Mouse (Mus musculus) CH12.LX (cell line): ENCODE data around the gene 1500011B03Rik. TPM values are rescaled to one million over a fixed set of nuclear protein-coding genes. Genes with fewer than 3 reads are reported as not detected.
A peak's percentile ranks its signal among the peaks of the same experiment; 100 is the strongest.

Source experiments
- DNase-seq: peaks from one replicate; pipeline ENCODE4 v3.0.0-alpha.2; 2013; ENCODE audit errors: extremely low read depth
- H3K27ac ChIP-seq: 2 replicates; pipeline ENCODE4 v1.5.1; 2012; ENCODE audit warnings: low read depth, mild to moderate bottlenecking, control low read depth, moderate library complexity; ENCODE audit not compliant: insufficient read depth
- H3K27me3 ChIP-seq: replicated peaks from 2 replicates; pipeline ENCODE3; 2012; ENCODE audit warnings: inconsistent platforms
- H3K36me3 ChIP-seq, 2 experiments: replicated peaks in 1 of 2; 2 replicates each; pipeline versions ENCODE3 to v1.6.1; 2012; ENCODE audit warnings: inconsistent platforms in 1 of 2, low read length in 1 of 2, mild to moderate bottlenecking in 1 of 2, mixed read lengths in 1 of 2, moderate library complexity in 1 of 2; ENCODE audit not compliant: control insufficient read depth in 1 of 2, insufficient read depth in 1 of 2
- H3K4me1 ChIP-seq, 2 experiments: 2 replicates each; pipeline ENCODE4 v1.6.1; 2012; ENCODE audit warnings: inconsistent platforms in 1 of 2, moderate library complexity in 1 of 2; ENCODE audit not compliant: insufficient read depth in 2 of 2, control insufficient read depth in 1 of 2
- H3K4me2 ChIP-seq: 2 replicates; pipeline ENCODE4 v1.6.1; 2012; ENCODE audit warnings: low read depth, mild to moderate bottlenecking, control low read depth; ENCODE audit not compliant: poor library complexity, insufficient read depth, severe bottlenecking
- H3K4me3 ChIP-seq, 3 experiments: fragments of 150-350 bp in 1 of 3; sonication (generic) in 1 of 3; replicated peaks in 1 of 3; 2 replicates each; pipeline versions ENCODE3 to v1.5.1; 2011 to 2012; ENCODE audit warnings: low read depth in 2 of 3, low read length in 2 of 3, mild to moderate bottlenecking in 2 of 3, moderate library complexity in 2 of 3, control low read depth in 1 of 3, improper control_type of control experiment in 1 of 3, inconsistent platforms in 1 of 3, mixed read lengths in 1 of 3; ENCODE audit not compliant: poor library complexity in 1 of 3
- H3K79me2 ChIP-seq: replicated peaks from 2 replicates; pipeline ENCODE4 v1.6.1; 2012; ENCODE audit warnings: mild to moderate bottlenecking, moderate library complexity; ENCODE audit not compliant: control insufficient read depth, poor library complexity, insufficient read depth, severe bottlenecking; ENCODE audit errors: extremely low read depth
- H3K9ac ChIP-seq: 2 replicates; pipeline ENCODE4 v1.6.1; 2012; ENCODE audit warnings: low read depth, mild to moderate bottlenecking, control low read depth, moderate library complexity; ENCODE audit not compliant: insufficient read depth
- H3K9me3 ChIP-seq: replicated peaks from 2 replicates; pipeline ENCODE3; 2012; ENCODE audit warnings: low read length, inconsistent platforms, mixed read lengths
- BHLHE40 ChIP-seq: IDR thresholded peaks from 2 replicates; pipeline ENCODE4 v1.6.1; 2011; ENCODE audit warnings: mild to moderate bottlenecking, low read depth, low read length, improper control_type of control experiment
- EP300 ChIP-seq: IDR thresholded peaks from 2 replicates; pipeline ENCODE4 v1.6.1; 2011; ENCODE audit warnings: low read length, improper control_type of control experiment
- ETS1 ChIP-seq: conservative IDR thresholded peaks from 2 replicates; pipeline ENCODE4 v1.6.1; 2012; ENCODE audit warnings: low read depth, mild to moderate bottlenecking, inconsistent platforms, low read length, improper control_type of control experiment, moderate library complexity
- HCFC1 ChIP-seq: IDR thresholded peaks from 2 replicates; pipeline ENCODE4 v1.6.1; 2012; ENCODE audit warnings: low read depth, mild to moderate bottlenecking, inconsistent platforms, low read length, improper control_type of control experiment
- IRF4 ChIP-seq: IDR thresholded peaks from 2 replicates; pipeline ENCODE4 v1.6.1; 2014; ENCODE audit warnings: low read depth, mild to moderate bottlenecking, inconsistent platforms, low read length, improper control_type of control experiment
- MAFK ChIP-seq: IDR thresholded peaks from 2 replicates; pipeline ENCODE4 v1.6.1; 2011; ENCODE audit warnings: low read length, improper control_type of control experiment; ENCODE audit not compliant: insufficient replicate concordance
- MAX ChIP-seq: IDR thresholded peaks from 2 replicates; pipeline ENCODE4 v1.6.1; 2011; ENCODE audit warnings: low read length, improper control_type of control experiment
- MEF2A ChIP-seq: IDR thresholded peaks from 2 replicates; pipeline ENCODE4 v1.6.1; 2014; ENCODE audit warnings: low read depth, mild to moderate bottlenecking, inconsistent platforms, low read length, improper control_type of control experiment, borderline replicate concordance
- MXI1 ChIP-seq: IDR thresholded peaks from 2 replicates; pipeline ENCODE4 v1.6.1; 2011; ENCODE audit warnings: mild to moderate bottlenecking, low read depth, low read length, improper control_type of control experiment
- NELFE ChIP-seq: IDR thresholded peaks from 2 replicates; pipeline ENCODE4 v1.6.1; 2011; ENCODE audit warnings: low read depth, low read length, improper control_type of control experiment
- NRF1 ChIP-seq: IDR thresholded peaks from 2 replicates; pipeline ENCODE4 v1.6.1; 2014; ENCODE audit warnings: low read depth, mild to moderate bottlenecking, inconsistent platforms, low read length, improper control_type of control experiment, moderate library complexity
- PAX5 ChIP-seq: IDR thresholded peaks from 2 replicates; pipeline ENCODE4 v1.6.1; 2012; ENCODE audit warnings: low read length, inconsistent platforms, mixed read lengths
- POLR2A ChIP-seq: IDR thresholded peaks from 2 replicates; pipeline ENCODE4 v1.6.1; 2011; ENCODE audit warnings: low read depth, mild to moderate bottlenecking, improper control_type of control experiment, low read length
- RCOR1 ChIP-seq: conservative IDR thresholded peaks from 2 replicates; pipeline ENCODE4 v1.6.1; 2012; ENCODE audit warnings: low read depth, mild to moderate bottlenecking, inconsistent platforms, low read length, improper control_type of control experiment
- SMC3 ChIP-seq: IDR thresholded peaks from 2 replicates; pipeline ENCODE4 v1.6.1; 2011; ENCODE audit warnings: low read depth, low read length, improper control_type of control experiment
- UBTF ChIP-seq: IDR thresholded peaks from 2 replicates; pipeline ENCODE4 v1.6.1; 2012; ENCODE audit warnings: low read depth, mild to moderate bottlenecking, inconsistent platforms, low read length, improper control_type of control experiment, moderate library complexity
- USF1 ChIP-seq: IDR thresholded peaks from 2 replicates; pipeline ENCODE4 v1.6.1; 2014; ENCODE audit warnings: low read depth, mild to moderate bottlenecking, inconsistent platforms, low read length, improper control_type of control experiment
- USF2 ChIP-seq: conservative IDR thresholded peaks from 2 replicates; pipeline ENCODE4 v1.6.1; 2011; ENCODE audit warnings: low read depth, low read length, improper control_type of control experiment
- ZNF384 ChIP-seq: IDR thresholded peaks from 2 replicates; pipeline ENCODE4 v1.6.1; 2012; ENCODE audit warnings: low read depth, low read length, improper control_type of control experiment, inconsistent platforms
- dilution Hi-C: fragments of 300-500 bp; cut with MboI; formaldehyde crosslinking; loops from 2 replicates; pipeline ENCODE4 v1.14.3; 2020; ENCODE audit warnings: low sequenced_read_pairs; ENCODE audit not compliant: extremely low pct_unique_long_range_greater_than_20kb, extremely low pct_ligation_motif_present
- in situ Hi-C: fragments of 300-500 bp; cut with MboI; formaldehyde crosslinking; loops from 3 replicates; pipeline ENCODE4 v1.14.3; 2019; ENCODE audit warnings: low sequenced_read_pairs, low pct_ligation_motif_present, low pct_unique_long_range_greater_than_20kb, mixed read lengths
- polyA plus RNA-seq: library from polyadenylated mRNA; unstranded; fragments of >175 nt; gene quantifications from 2 replicates; pipeline ENCODE4 v1.2.1, GENCODE M21; 2012; ENCODE audit warnings: low read depth; ENCODE audit not compliant: insufficient read length
- total RNA-seq, 2 experiments: library from RNA; depleted of rRNA; stranded (reverse); fragments of 300-350 nt in 1 of 2; fragments of >200 nt in 1 of 2; gene quantifications; 2 replicates each; pipeline ENCODE4 v1.2.3; 2012 to 2014

The 1500011B03Rik gene
- total and polyA plus RNA-seq, 3 experiments, result 15.5 to 39.1 (median 31.4) TPM

GRCm38 (mm10) chr5:114783405-114784163, 39.7 kb downstream of the 1500011B03Rik start:
- Histone ChIP-seq H3K27ac (peak overlapping the region; percentile 92), H3K36me3 (peaks cover 19 to 44% of the 10 kb centered on the region in 2 experiments), H3K27me3 (no peaks in the 10 kb centered on the region), H3K4me1 (peaks cover 35 to 85% of the 10 kb centered on the region in 2 experiments), H3K9me3 (no peaks in the 10 kb centered on the region), H3K4me2 (peak overlapping the region; percentile 83), H3K9ac (0 out of 2 replicates have a peak overlapping the region, but pooled peaks have one; percentile 17), H3K4me3 (peak overlapping the region in 1 of 3 experiments; percentile 48), H3K79me2 (peaks cover 6% of the 10 kb centered on the region; the same call in 1 of the 2 replicates)
- DNase-seq, result peak; percentile 71
- dilution Hi-C loops, result no loop called here
- TF ChIP-seq USF2, result peak; percentile 43; the same call in 1 of the 2 replicates
- TF ChIP-seq IRF4, result no peak; the same call in 1 of the 2 replicates
- TF ChIP-seq RCOR1, result 0 out of 2 replicates have a peak, but pooled peaks have one; percentile 47
- 0 out of 2 replicates have a peak, but pooled peaks have one; percentile 16 for TF ChIP-seq MXI1
- TF ChIP-seq BHLHE40, result peak; percentile 95
- no peak for TF ChIP-seq HCFC1
- no peak for TF ChIP-seq MAFK
- peak; percentile 6; the same call in 1 of the 2 replicates for TF ChIP-seq ZNF384
- TF ChIP-seq EP300, result peak; percentile 32; the same call in 1 of the 2 replicates
- peak; percentile 8; the same call in 1 of the 2 replicates for TF ChIP-seq MEF2A
- TF ChIP-seq USF1, result peak; percentile 62
- in situ Hi-C loops, result no loop called here

DNA sequence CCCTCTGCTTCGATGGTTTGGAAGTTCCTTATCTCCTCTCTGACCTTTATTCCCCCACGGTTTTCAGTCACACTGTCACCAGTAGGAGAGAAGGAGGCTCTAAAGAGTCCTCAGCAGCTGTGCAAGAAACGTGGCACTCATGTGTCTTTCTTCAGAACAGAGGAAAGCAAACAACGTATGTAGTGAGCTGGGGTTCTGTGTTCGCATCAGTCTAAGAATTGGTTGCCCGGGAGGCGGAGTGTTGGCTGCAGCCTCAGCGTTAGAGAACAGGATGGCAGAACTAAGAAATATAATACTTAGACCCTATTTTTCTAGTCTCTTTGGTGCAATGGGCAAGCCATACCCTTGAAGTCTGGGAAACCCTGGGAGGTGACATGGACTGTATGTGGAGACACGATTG, 40.3 kb downstream of the 1500011B03Rik start:
- Histone ChIP-seq H3K4me3 (no peak overlapping the region), H3K4me1 (peaks cover 36 to 91% of the 10 kb centered on the region in 2 experiments), H3K36me3 (peaks cover 19 to 38% of the 10 kb centered on the region in 2 experiments), H3K79me2 (peaks cover 9% of the 10 kb centered on the region), H3K4me2 (no peak overlapping the region), H3K9me3 (no peaks in the 10 kb centered on the region), H3K9ac (no peak overlapping the region), H3K27ac (peak overlapping the region; percentile 92), H3K27me3 (no peaks in the 10 kb centered on the region)
- in situ Hi-C loops, result no loop called here
- dilution Hi-C loops, result no loop called here
- no peak for DNase-seq
- TF ChIP-seq POLR2A (no peak), MEF2A (no peak), SMC3 (no peak), NELFE (no peak), NRF1 (no peak), RCOR1 (no peak), MAX (no peak), BHLHE40 (no peak), PAX5 (no peak), ETS1 (no peak), UBTF (no peak)
